Mouse (Mus musculus) embryonic fibroblast, embryonic 13.5 days (primary cell): ENCODE measurements around the gene Tomm6.

ENCODE experiments used
- CTCF ChIP-seq: IDR thresholded peaks from 2 replicates; pipeline ENCODE4 v1.5.1; 2011; ENCODE audit warnings: mild to moderate bottlenecking, control low read depth, low read length, moderate library complexity, borderline replicate concordance; ENCODE audit not compliant: insufficient read depth
- POLR2A ChIP-seq: IDR thresholded peaks from 2 replicates; pipeline ENCODE4 v1.6.1; 2011; ENCODE audit warnings: low read depth, mild to moderate bottlenecking, control low read depth, low read length, moderate library complexity

DNA sequence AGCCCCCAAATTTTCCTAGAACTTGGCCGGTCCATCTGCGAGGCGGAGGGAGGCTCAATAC is 6.1 kb upstream of the Tomm6 start, which contains the start of gene Gm21981:
- TF ChIP-seq CTCF (no peak), POLR2A (no peak)
